Comparison of ENCODE assay signal across 8 mouse cellular contexts in genomic region chr13:55511492-55511861, GRCm38 (mm10). TPM values are rescaled to one million over a fixed set of nuclear protein-coding genes. Genes with fewer than 3 reads are reported as not detected.
DNase-seq lines count a peak whose midpoint lies in the region; ATAC-seq and TF ChIP-seq lines count a peak whose summit lies in the region.

No protein-coding gene starts in this region.

- 12% methylated on average over 5 of the region's 5 CpGs for whole genome bisulfite sequencing in heart, embryonic 10.5 days
- 46% methylated on average over 5 of the region's 5 CpGs for WGBS in hindbrain, embryonic 13.5 days
- 38% methylated on average over 5 of the region's 5 CpGs for WGBS in liver, postnatal 0 days (ENCODE audit: insufficient replicate concordance)

- peak overlapping the region; percentile 98 for H3K4me2 ChIP-seq in hindbrain, embryonic 13.5 days
- peak overlapping the region; percentile 98 for H3K4me2 ChIP-seq in liver, postnatal 0 days (ENCODE audit: low read depth, low read length)

- H3K4me1 ChIP-seq in heart, embryonic 10.5 days: peaks cover 56% of the 10 kb centered on the region
- H3K4me1 ChIP-seq in hindbrain, embryonic 13.5 days (replicated peaks): peaks cover 36% of the 10 kb centered on the region
- H3K4me1 ChIP-seq in liver, postnatal 0 days (ENCODE audit: insufficient read depth): peaks cover 32% of the 10 kb centered on the region

- H3K27me3 ChIP-seq in heart, embryonic 10.5 days (ENCODE audit: insufficient read depth, poor library complexity, severe bottlenecking): peaks cover 12% of the 10 kb centered on the region
- peaks cover 10% of the 10 kb centered on the region for H3K27me3 ChIP-seq in hindbrain, embryonic 13.5 days
- 0 out of 2 replicates have a peak, but pooled peaks cover 8% of the 10 kb centered on the region for H3K27me3 ChIP-seq in liver, postnatal 0 days (ENCODE audit: insufficient read depth, low read length)

- intact Hi-C loops in heart, postnatal 36 days (cut with DNase I): no loop called here

- no peak for TF ChIP-seq EP300 in liver, postnatal 0 days (IDR thresholded peaks at IDR 0.05; ENCODE audit: low read depth)

- H3K9ac ChIP-seq in hindbrain, embryonic 13.5 days: peak overlapping the region; percentile 84
- H3K9ac ChIP-seq in liver, postnatal 0 days (replicated peaks): peak overlapping the region; percentile 12

- peak; percentile 87 for DNase-seq in heart, embryonic 10.5 days (ENCODE audit: low spot score)
- no peak for DNase-seq in heart, postnatal 36 days
- peak; percentile 64 for DNase-seq in R1 (ENCODE audit: low read depth, low spot score)
- DNase-seq in liver, postnatal 0 days: peak; percentile 27
- DNase-seq in thymus, postnatal 25 days: no peak
- no peak for DNase-seq in cerebellum, adult 11 months
- DNase-seq in frontal cortex, postnatal 25 days (ENCODE audit: low spot score in 2 of 2): no peak

- peaks cover 55% of the 10 kb centered on the region for H3K36me3 ChIP-seq in heart, embryonic 10.5 days
- H3K36me3 ChIP-seq in hindbrain, embryonic 13.5 days: peaks cover 40% of the 10 kb centered on the region
- peaks cover 22% of the 10 kb centered on the region for H3K36me3 ChIP-seq in liver, postnatal 0 days (replicated peaks; ENCODE audit: insufficient read depth, low read length)

- H3K9me3 ChIP-seq in heart, embryonic 10.5 days: no peaks in the 10 kb centered on the region
- no peaks in the 10 kb centered on the region for H3K9me3 ChIP-seq in hindbrain, embryonic 13.5 days
- no peaks in the 10 kb centered on the region for H3K9me3 ChIP-seq in liver, postnatal 0 days (ENCODE audit: low read length)

- peak overlapping the region; percentile 98 for H3K27ac ChIP-seq in heart, embryonic 10.5 days
- peak overlapping the region; percentile 80 for H3K27ac ChIP-seq in hindbrain, embryonic 13.5 days
- peak overlapping the region; percentile 65 for H3K27ac ChIP-seq in liver, postnatal 0 days (ENCODE audit: low read depth)

- H3K4me3 ChIP-seq in heart, embryonic 10.5 days: peak overlapping the region; percentile 98
- H3K4me3 ChIP-seq in hindbrain, embryonic 13.5 days: peak overlapping the region; percentile 78
- no peak overlapping the region for H3K4me3 ChIP-seq in liver, postnatal 0 days (ENCODE audit: low read depth, low read length)

- ATAC-seq in hindbrain, embryonic 13.5 days (ENCODE audit: low FRiP score): no peak
- ATAC-seq in liver, postnatal 0 days: no peak; the same call in none of the 2 replicates

- no peak for TF ChIP-seq CTCF in liver, postnatal 0 days (IDR thresholded peaks at IDR 0.05; ENCODE audit: low read depth)

RNA-seq across cellular contexts. Expression of gene Pdlim7, which starts 2.0 kb away (rescaled TPM):
- 397 and 462 TPM in 2 replicates for polyA plus RNA-seq in heart, embryonic 10.5 days (2016; fragmentation: Nextera tagmentation; extraction: Ambion mirVana)
- 10 to 100 TPM; 49.3 to 49.9 TPM for total RNA-seq in heart, postnatal 36 days (2021)
- polyA plus RNA-seq in hindbrain, embryonic 13.5 days (2015; fragmentation: Nextera tagmentation; extraction: Ambion mirVana): 141 and 146 TPM in 2 replicates
- 15.9 and 17.0 TPM in 2 replicates for polyA plus RNA-seq in liver, postnatal 0 days (2015; fragmentation: Nextera tagmentation; extraction: Ambion mirVana)

RNA-seq across cellular contexts. Expression of gene Dok3, which starts 17.6 kb away (rescaled TPM):
- 0.57 and 2.4 TPM in 2 replicates for polyA plus RNA-seq in heart, embryonic 10.5 days (2016; fragmentation: Nextera tagmentation; extraction: Ambion mirVana)
- 1 to 10 TPM; 2.2 to 2.7 TPM for total RNA-seq in heart, postnatal 36 days (2021)
- polyA plus RNA-seq in hindbrain, embryonic 13.5 days (2015; fragmentation: Nextera tagmentation; extraction: Ambion mirVana): 4.1 and 5.7 TPM in 2 replicates
- polyA plus RNA-seq in liver, postnatal 0 days (2015; fragmentation: Nextera tagmentation; extraction: Ambion mirVana): 18.1 and 20.2 TPM in 2 replicates

RNA-seq across cellular contexts. Expression of gene Dbn1, which starts 23.6 kb away (rescaled TPM):
- polyA plus RNA-seq in heart, embryonic 10.5 days (2016; fragmentation: Nextera tagmentation; extraction: Ambion mirVana): 101 and 166 TPM in 2 replicates
- 1 to 10 TPM; 9.4 to 9.6 TPM for total RNA-seq in heart, postnatal 36 days (2021)
- 615 and 625 TPM in 2 replicates for polyA plus RNA-seq in hindbrain, embryonic 13.5 days (2015; fragmentation: Nextera tagmentation; extraction: Ambion mirVana)
- polyA plus RNA-seq in liver, postnatal 0 days (2015; fragmentation: Nextera tagmentation; extraction: Ambion mirVana): 4.1 and 4.2 TPM in 2 replicates

RNA-seq across cellular contexts. Expression of gene Ddx41, which starts 25.0 kb away (rescaled TPM):
- polyA plus RNA-seq in heart, embryonic 10.5 days (2016; fragmentation: Nextera tagmentation; extraction: Ambion mirVana): 43.4 and 64.1 TPM in 2 replicates
- 10 to 100 TPM; 14.4 to 14.7 TPM for total RNA-seq in heart, postnatal 36 days (2021)
- polyA plus RNA-seq in hindbrain, embryonic 13.5 days (2015; fragmentation: Nextera tagmentation; extraction: Ambion mirVana): 55.6 and 55.9 TPM in 2 replicates
- polyA plus RNA-seq in liver, postnatal 0 days (2015; fragmentation: Nextera tagmentation; extraction: Ambion mirVana): 17.0 and 17.2 TPM in 2 replicates

RNA-seq across cellular contexts. Expression of gene Prr7, which starts 47.4 kb away (rescaled TPM):
- 0.17 and 0.21 TPM in 2 replicates for polyA plus RNA-seq in heart, embryonic 10.5 days (2016; fragmentation: Nextera tagmentation; extraction: Ambion mirVana)
- total RNA-seq in heart, postnatal 36 days (2021): under 1 TPM; 0.58 to 0.70 TPM
- 2.6 and 3.2 TPM in 2 replicates for polyA plus RNA-seq in hindbrain, embryonic 13.5 days (2015; fragmentation: Nextera tagmentation; extraction: Ambion mirVana)
- not detected in 2 replicates for polyA plus RNA-seq in liver, postnatal 0 days (2015; fragmentation: Nextera tagmentation; extraction: Ambion mirVana)

Comparison
In these comparisons a context has a peak if more than half of its experiments do, and no peak if none do; other contexts are left out.
1. DNase-seq: peak in heart, embryonic 10.5 days (single experiment), R1 (single experiment) and liver, postnatal 0 days (single experiment); none in heart, postnatal 36 days (0 of 2), thymus, postnatal 25 days (single experiment), cerebellum, adult 11 months (single experiment) and frontal cortex, postnatal 25 days (0 of 2).
2. RNA of gene Dbn1, which starts 23.6 kb away (polyA plus RNA-seq): 615 to 625 TPM in hindbrain, embryonic 13.5 days and 101 to 166 TPM in heart, embryonic 10.5 days; 4.1 to 4.2 TPM in liver, postnatal 0 days; every median in the first group is over 10 times any median in the second.
3. Peak in every context shown above with its lines, with median percentiles within 50 percentile points of each other: H3K27ac ChIP-seq.